Mouse (Mus musculus): Measurements from ENCODE around the gene Amigo2. TPM values are rescaled to one million over a fixed set of nuclear protein-coding genes. Genes with fewer than 3 reads are reported as not detected.

Amigo2 gene
- polyA plus RNA-seq, 1 experiment: 1.2 TPM

DNA sequence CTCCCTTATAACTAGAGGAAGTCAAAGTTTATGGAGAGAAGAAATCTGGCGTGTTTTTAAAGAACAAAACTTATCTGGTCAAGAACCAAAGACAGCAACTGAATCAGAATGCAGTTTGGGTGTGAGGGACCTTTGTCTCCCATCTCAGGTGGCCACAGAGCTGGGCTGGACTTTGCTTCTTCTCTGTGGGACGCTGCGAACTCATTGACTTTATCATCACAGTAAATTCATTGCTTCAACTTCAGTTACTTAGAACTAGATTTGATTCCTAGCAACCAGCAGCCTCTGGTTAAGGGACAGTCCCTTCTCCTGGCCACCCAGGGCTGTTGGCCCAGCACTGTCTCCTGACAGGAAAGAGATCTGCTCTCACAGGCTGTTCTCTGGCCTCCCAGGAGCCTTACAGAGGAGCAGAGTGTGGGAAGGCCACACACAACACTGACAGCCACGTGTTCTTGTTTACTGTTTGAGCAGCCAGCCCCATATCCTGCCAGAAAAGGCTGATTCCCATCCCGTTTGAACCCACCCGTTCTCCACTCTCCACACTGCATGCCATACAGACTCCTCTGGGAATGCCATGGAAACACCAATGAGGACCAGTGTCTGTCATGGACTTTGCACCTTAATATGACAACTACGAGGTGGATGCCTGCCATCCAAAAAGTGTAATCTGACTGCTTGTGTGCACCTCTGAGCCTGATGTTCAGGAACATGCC is 25.1 kb upstream of the Amigo2 start:
- 26% methylated on average over 7 of the region's 7 CpGs for WGBS
- no peak for DNase-seq (ENCODE audit: low read depth, low spot score)

GRCm38 (mm10) chr15:97267094-97267695 is 20.1 kb upstream of the Amigo2 start:
- 59% methylated on average over 8 of the region's 8 CpGs for WGBS
- DNase-seq (ENCODE audit: low read depth, low spot score): no peak

DNA sequence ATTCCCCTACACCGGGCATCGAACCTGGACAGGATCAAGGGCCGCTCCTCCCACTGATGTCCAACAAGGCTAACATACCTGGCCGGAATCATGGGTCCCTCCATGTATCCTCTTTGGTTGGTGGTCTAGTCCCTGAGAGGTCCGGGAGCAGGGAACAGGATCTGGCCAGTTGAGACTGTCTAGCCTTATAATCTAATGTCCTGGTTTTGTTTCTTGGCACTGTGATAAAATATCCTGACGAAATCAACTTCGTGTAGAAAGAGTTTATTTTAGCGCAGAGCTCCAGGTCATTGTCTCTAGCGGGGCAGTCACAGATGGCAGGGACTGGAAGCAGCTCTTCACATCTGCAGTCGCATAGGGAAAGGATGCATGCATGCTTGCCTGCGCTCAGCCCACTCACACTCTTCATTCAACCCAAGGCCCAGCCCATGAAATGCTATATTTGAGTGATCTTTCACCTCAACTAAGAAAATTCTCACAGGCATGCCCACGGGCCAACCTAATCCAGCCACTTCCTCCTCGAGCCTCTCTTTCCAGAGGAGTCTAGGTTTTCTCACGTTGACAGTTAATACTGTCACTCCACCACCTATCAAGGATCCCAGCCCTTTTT is 19.3 kb upstream of the Amigo2 start:
- 67% methylated on average over 14 of the region's 14 CpGs for WGBS
- no peak for DNase-seq (ENCODE audit: low read depth, low spot score)

DNA sequence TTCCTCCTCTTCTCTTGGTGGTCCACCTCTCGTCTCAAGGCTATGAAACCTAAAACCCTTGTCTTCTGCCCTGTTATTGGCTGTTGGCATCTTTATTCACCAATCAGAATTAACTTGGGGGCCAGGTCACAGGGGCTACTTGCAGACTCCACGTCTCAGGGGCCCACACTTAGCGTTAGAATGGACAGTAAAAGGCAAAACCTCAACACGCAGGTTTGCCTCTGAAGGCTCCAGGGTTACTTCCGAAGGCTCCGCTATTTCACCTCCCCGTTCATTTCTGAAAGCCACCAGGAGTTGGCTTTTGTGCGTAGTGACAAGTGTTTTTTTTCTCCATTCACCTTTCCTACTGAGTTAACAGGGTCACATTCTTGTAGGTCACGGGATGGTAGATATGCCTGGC is 15.2 kb upstream of the Amigo2 start:
- 82% methylated on average over 9 of the region's 9 CpGs for WGBS
- no peak for DNase-seq (ENCODE audit: low read depth, low spot score)

DNA sequence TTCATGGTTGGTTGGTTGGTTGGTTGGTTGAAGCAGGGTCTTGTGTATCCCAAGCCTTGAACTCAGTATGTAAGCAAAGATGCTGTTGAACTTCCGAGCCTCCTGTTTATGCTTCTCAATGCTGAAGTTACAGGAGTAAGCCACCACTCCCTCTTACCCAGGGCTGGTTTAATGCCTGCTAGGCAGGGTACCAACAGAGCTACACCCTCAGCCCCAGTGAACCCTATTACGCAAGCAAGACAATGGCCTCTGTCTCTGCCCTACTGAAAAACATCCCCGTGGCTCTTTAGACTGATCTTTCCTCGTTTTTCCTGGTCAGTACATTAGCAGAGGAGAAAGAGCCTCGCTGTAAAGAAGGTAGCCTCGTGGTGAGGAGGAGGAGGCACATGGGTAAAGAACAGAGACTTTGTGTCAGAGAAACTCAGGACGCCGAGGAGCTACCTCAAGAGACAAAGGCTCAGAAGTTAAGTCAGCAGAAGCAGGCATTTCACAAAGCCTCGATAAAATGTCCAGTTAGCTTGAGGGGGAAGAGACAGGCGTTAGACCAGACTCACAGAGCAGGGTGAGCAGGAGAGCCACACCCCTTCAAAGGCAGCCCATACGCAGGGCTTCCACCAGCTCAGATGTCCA is 13.0 kb upstream of the Amigo2 start:
- no peak for DNase-seq (ENCODE audit: low read depth, low spot score)
- 64% methylated on average over 11 of the region's 11 CpGs for WGBS

DNA sequence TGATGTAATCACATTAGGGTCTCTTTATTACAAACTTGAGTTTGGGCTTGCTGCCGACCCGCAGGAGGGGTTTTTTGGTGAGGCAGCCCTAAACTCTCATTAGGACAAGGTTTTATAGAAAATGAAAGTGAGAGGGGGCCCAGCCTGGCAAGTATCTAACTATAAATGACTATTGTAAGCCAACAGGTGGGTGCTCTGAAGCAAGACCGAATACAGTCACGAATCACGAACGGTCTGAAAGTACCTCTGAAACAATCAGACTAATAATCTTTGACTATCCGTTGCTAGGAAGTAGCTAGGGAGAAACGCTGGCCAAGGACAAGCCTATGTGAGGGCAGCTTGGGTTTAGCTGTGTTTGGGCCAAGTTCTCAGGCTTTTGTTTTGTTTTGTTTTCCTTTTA is 12.2 kb upstream of the Amigo2 start:
- DNase-seq (ENCODE audit: low read depth, low spot score): no peak
- WGBS: 70% methylated on average over 8 of the region's 8 CpGs

GRCm38 (mm10) chr15:97258483-97259230 is 11.6 kb upstream of the Amigo2 start:
- 79% methylated on average over 17 of the region's 17 CpGs for WGBS
- no peak for DNase-seq (ENCODE audit: low read depth, low spot score)

DNA sequence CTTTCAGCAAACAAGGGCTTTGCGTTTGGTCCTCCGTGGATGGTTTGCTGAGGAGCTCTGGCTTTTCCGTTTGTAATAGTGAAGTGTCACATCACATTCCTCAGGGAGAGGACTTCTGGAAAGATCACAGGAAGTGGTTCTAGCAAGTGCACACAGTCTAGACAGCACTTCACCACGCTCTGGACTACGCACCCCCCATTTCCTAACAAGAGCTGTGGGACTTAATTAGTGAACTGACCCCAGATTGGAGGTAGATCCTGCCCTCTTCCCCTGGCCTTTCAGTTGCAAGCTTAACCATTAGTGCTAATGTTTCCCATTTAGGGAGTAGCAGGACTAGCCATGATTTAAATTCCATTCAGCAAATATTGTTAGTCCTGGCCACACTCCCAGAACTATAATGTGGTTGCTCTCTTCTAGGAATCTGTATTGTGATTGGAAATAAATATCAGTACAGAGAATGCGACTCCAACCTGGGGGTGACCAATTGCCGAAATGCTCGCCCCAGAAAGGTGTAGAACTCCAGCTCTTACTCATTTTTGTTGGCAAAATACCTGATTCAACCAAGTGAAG is 10.2 kb upstream of the Amigo2 start:
- DNase-seq (ENCODE audit: low read depth, low spot score): no peak
- WGBS: 60% methylated on average over 8 of the region's 8 CpGs

DNA sequence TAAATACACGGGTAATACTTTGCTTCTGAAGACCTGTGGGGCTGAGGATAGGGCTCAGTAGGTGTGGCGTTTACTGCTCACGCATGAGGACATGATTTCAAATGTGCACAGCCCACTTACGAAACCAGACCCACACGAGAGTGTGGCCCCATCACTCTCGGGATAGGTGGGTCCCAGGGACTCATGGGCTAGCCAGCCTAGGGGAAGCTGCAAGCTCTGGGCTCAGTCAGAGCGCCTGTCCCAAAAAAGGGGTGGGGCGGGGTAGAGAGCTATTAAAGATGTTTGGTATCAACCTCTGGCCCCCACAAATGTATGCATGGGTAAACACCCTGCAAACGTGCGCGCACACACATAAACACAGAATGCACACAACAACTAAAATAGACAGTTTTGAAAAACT is 9.3 kb upstream of the Amigo2 start:
- DNase-seq (ENCODE audit: low read depth, low spot score): no peak
- 85% methylated on average over 11 of the region's 11 CpGs for WGBS

DNA sequence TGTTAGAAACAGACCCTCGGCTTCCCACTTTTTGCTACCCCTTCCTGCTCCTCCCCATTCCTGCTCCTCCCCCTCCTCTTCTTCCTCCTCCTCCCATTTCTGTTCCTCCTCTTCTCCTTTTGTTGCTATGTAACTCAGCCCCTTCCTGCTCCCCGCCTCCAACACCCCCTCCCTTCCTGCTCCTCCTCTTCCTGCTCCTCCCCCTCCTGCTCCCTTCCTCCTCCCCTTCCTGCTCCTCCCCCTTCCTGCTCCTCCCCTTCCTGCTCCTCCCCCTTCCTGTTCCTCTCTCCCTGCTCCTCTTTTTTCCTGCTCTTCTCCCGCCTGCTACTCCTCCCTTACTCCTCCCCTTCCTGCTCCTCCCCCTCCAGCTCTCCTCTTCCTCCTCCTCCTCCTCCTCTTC is 8.7 kb upstream of the Amigo2 start:
- no peak for DNase-seq (ENCODE audit: low read depth, low spot score)
- 97% methylated on average over 3 of the region's 3 CpGs for WGBS

DNA sequence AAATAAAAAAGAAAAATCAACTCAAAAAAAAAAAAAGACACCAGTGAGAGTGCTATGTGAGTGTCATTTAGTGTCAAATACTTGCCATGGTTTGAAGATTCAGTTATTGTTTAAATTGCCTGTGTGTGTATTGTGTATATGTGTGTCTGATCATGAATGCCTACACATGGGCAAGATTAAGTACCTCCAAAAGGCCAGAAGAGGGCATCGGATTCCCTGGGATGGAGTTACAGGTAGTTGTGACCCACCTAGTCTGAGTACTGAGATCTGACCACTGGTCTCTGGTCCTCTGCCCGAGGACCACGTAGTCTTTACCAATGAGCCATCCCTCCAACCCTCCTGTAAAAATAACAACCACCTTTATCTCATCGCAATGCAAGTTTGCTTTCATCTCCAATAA is 7.3 kb upstream of the Amigo2 start:
- 96% methylated on average over 4 of the region's 4 CpGs for WGBS

GRCm38 (mm10) chr15:97252493-97253034 is 5.5 kb upstream of the Amigo2 start:
- DNase-seq (ENCODE audit: low read depth, low spot score): no peak
- 80% methylated on average over 8 of the region's 8 CpGs for WGBS

More for the DNA sequence above, 7.3 kb upstream of the Amigo2 start:
- no peak for DNase-seq (ENCODE audit: low read depth, low spot score)

- 94% methylated on average over 10 of the region's 10 CpGs for WGBS
- DNase-seq (ENCODE audit: low read depth, low spot score): no peak
Observed at GRCm38 (mm10) chr15:97249322-97249721, 2.2 kb upstream of the Amigo2 start.

GRCm38 (mm10) chr15:97248296-97248695 is 1.2 kb upstream of the Amigo2 start:
- no peak for DNase-seq (ENCODE audit: low read depth, low spot score)
- 15% methylated on average over 8 of the region's 8 CpGs for WGBS

DNA sequence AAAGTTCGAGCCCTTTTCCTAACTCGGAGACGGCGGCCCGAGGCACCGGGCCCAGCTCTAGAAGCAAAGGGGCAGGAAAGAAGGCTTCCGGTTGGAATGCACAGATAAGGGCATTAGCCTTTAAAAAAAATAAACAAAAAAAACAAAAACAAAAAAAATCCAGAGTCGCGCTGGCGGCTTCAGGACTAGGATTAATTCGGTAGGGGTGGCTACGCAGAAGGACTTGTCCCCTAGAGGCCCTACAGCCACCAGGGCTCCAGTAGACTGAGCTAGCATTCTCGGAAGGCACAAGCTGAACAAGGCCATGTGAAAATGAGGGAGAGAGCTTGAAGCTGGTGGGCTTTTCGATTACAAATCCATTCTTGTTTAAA is 689 bp upstream of the Amigo2 start:
- WGBS: 2% methylated on average over 14 of the region's 14 CpGs
- no peak for DNase-seq (ENCODE audit: low read depth, low spot score)

GRCm38 (mm10) chr15:97246256-97246655 is 831 bp downstream of the Amigo2 start:
- 32% methylated on average over 14 of the region's 14 CpGs for WGBS
- no peak for DNase-seq (ENCODE audit: low read depth, low spot score)

DNA sequence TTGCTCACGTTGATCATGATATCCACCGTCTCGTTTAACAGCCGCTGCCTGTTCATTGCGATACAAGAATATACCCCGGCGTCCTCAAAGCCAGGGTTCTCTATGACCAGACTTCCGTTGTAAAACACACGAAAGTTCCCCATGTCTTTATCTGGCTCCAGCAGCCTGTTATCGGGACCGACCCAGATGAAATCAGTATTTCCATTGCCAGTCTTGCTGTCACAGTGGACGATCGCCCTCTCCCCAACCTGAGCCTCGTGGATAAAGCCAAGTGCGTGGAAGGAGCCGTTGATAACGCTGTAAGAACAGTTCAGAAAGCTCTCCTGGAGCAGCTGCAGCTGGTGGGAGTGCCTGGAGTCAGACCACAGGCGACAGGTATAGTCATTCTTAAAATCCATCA is 1.7 kb downstream of the Amigo2 start:
- no peak for DNase-seq (ENCODE audit: low read depth, low spot score)
- WGBS: 79% methylated on average over 18 of the region's 18 CpGs

DNA sequence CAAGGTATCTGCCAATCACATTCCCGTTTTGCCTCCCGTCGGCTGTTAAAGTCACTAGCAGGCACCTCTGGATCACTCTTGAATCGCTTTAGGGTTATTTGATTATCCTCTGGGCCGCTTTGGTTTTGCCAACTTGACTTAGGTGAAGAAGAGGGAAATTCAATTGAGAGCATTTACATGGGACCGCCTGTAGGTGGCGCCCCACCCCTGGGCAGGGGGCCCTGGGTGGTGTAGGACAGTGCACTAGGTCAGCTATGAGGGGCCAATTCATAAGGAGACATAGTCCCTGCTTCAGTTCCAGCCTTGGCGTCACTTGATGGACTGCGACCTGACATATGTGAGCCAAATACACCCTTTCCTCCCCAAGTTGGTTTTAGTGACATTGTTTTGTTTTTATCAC is 10.1 kb downstream of the Amigo2 start:
- no peak for DNase-seq (ENCODE audit: low read depth, low spot score)
- WGBS: 43% methylated on average over 9 of the region's 9 CpGs

DNA sequence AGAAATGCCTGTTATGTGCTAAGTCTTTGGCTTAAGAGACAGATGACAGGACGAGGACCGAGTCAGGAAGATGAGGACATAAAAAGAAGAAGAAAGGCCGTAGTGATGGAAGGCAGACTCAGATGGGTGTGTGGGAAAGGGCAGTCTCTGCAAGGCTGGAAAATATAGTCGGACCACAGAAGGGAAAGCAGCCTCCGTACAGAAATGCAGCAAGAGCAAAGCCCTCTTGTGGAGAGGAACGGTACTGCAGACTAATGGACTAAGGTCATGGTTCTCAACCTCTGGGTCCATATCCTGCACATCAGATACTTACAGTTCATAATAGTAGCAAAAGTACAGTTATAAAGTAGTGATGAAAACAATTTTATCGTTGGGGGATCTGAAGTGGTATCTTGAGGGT is 11.9 kb downstream of the Amigo2 start:
- WGBS: 33% methylated on average over 7 of the region's 7 CpGs
- no peak for DNase-seq (ENCODE audit: low read depth, low spot score)

DNA sequence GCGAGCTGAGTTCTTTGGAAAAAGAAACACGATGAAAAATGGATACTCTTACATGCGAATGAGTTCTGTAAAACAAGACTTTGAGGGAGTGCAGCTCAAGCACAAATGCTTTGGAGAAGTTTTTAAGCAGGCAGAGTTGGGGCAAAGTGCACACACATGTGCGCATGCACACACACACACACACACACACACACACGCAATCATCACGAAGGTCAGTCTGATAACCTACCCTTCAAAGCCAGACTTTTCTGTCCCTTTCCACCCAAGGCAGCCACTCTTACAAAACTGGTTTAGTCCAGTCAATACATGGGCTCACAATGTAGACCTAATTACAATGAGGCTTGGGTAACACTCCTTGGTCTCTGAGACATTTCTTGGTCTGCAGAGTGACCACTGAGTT is 13.0 kb downstream of the Amigo2 start:
- 86% methylated on average over 6 of the region's 6 CpGs for WGBS
- no peak for DNase-seq (ENCODE audit: low read depth, low spot score)
